Mouse (Mus musculus): ENCODE results near the gene Acacb. TPM values are rescaled to one million over a fixed set of nuclear protein-coding genes. Genes with fewer than 3 reads are reported as not detected.
A peak's percentile ranks its signal among the peaks of the same experiment; 100 is the strongest.

The Acacb gene
- polyA plus RNA-seq, 1 experiment from 2014 or later = 0.96 TPM

GRCm38 (mm10) chr5:114138277-114139164, 7.8 kb upstream of the Acacb start:
- Histone ChIP-seq H3K4me1 (peaks cover 38% of the 10 kb centered on the region), H3K36me3 (ENCODE audit: poor library complexity, severe bottlenecking) (peaks cover 40% of the 10 kb centered on the region), H3K9ac (no peak overlapping the region), H3K27me3 (no peaks in the 10 kb centered on the region), H3K27ac (peak overlapping the region; percentile 87), H3K4me3 (no peak overlapping the region), H3K4me2 (peak overlapping the region; percentile 17), H3K9me3 (replicated peaks) (no peaks in the 10 kb centered on the region)
- ATAC-seq = peak; percentile 43; the same call in 1 of the 2 replicates
- 66% methylated on average over 21 of the region's 21 CpGs for WGBS

DNA sequence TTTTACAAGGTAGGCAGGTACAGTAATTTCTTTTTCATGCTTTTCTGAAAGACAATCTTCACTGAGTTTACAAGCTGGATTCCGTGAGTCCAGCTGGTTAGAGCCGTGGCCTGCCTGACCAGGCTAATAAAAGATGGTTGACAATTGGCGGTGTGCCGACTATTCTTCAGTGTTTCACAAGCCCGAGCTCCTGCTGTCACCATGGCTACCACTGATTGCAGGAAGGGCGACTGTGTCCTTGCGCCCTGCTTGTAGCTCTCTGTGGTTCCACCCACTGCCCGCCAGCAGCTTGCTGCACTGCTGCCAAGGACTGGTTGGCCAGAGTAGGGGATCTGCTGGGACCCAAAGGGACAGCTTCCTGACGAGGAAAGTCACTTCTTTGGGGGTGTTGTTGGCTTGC, 7.2 kb upstream of the Acacb start:
- WGBS = 15% methylated on average over 9 of the region's 9 CpGs
- peak overlapping the region; percentile 17 for H3K4me2 ChIP-seq

DNA sequence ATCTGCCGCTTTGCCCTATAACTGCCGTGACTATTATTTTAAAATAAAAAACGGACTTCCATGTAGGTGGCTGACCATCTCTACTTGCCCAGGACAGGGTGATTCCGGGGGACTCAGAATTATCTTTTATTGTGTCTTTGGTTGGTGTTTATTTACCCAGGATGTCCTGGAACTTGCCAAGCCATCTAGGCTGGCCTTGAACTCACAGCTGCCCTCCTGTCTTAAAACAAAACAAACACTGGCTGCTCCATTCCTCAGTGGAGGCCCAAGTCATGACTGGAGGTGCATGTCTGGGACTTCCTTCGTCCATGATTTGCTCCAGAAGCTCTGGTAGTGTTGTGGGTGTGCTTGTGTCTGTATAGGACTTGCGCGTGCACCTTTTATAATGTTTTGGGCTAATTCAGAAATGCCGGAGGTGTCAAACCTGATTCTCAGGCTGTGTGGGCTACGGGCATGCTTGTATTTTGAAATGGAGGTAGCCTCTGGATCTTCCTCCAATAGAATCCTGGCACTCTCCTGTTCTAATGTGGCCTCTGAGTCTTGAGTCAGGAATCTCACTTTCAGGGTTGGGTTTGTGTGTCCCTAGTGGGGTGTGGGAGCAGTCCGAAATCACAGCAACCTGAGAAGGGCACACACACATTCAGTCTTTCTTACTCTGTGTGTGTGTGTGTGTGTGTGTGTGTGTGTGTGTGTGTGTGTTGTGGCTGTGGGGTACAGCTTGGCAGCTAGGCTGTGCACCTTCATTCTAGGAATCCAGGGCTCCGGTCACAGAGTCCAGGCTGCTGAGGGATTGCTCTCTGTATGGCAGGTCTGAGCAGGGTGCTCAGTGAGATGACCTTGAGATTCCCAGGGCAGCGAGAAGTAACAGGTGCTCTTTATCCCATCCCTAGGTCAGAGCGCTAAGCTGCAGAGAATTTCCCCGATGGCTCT, 973 bp downstream of the Acacb start:
- Histone ChIP-seq H3K27me3 (no peaks in the 10 kb centered on the region), H3K4me3 (no peak overlapping the region), H3K9me3 (replicated peaks) (no peaks in the 10 kb centered on the region), H3K4me1 (no peaks in the 10 kb centered on the region), H3K9ac (no peak overlapping the region), H3K4me2 (no peak overlapping the region), H3K27ac (no peak overlapping the region), H3K36me3 (ENCODE audit: poor library complexity, severe bottlenecking) (no peaks in the 10 kb centered on the region)
- no peak for ATAC-seq
- WGBS = 86% methylated on average over 14 of the region's 14 CpGs

More for the DNA sequence above, 7.2 kb upstream of the Acacb start:
- H3K9ac ChIP-seq = no peak overlapping the region
- no peaks in the 10 kb centered on the region for H3K27me3 ChIP-seq
- no peaks in the 10 kb centered on the region for H3K9me3 ChIP-seq (replicated peaks)
- peaks cover 37% of the 10 kb centered on the region for H3K36me3 ChIP-seq (ENCODE audit: poor library complexity, severe bottlenecking)
- peak overlapping the region; percentile 87 for H3K27ac ChIP-seq
- H3K4me1 ChIP-seq = peaks cover 32% of the 10 kb centered on the region
- peak; percentile 84 for ATAC-seq
- no peak overlapping the region for H3K4me3 ChIP-seq

- ATAC-seq = no peak
- H3K27me3 ChIP-seq = 0 out of 2 replicates have a peak, but pooled peaks cover 4% of the 10 kb centered on the region
- no peaks in the 10 kb centered on the region for H3K36me3 ChIP-seq (ENCODE audit: poor library complexity, severe bottlenecking)
- WGBS = 88% methylated on average over 12 of the region's 12 CpGs
- H3K9ac ChIP-seq = no peak overlapping the region
- H3K4me1 ChIP-seq = no peaks in the 10 kb centered on the region
- no peak overlapping the region for H3K4me2 ChIP-seq
- no peaks in the 10 kb centered on the region for H3K9me3 ChIP-seq (replicated peaks)
- H3K4me3 ChIP-seq = no peak overlapping the region
- no peak overlapping the region for H3K27ac ChIP-seq
Observed at GRCm38 (mm10) chr5:114152359-114153092, 6.2 kb downstream of the Acacb start.

DNA sequence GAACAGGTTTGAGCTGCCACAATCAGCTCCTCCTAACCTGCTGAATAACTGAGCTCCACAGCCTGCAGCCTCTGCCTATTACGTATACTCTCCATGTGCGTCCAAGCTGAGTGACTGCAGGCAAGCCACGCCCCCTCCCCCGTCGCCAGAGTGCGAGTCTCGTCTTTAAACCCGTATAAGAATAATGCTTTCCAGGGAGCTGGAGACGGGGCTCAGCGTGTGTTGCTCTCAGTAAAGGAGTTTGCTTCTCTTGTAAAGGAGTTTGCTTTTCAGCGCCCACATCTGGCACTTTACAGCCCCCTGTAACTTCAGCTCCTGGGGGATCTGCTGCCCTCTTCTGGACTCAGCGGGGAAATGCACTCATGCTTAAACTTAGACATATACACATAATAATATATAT, 7.2 kb downstream of the Acacb start:
- Histone ChIP-seq H3K4me1 (no peaks in the 10 kb centered on the region), H3K27ac (no peak overlapping the region), H3K4me2 (peak overlapping the region; percentile 41), H3K27me3 (0 out of 2 replicates have a peak, but pooled peaks cover 4% of the 10 kb centered on the region), H3K9me3 (replicated peaks) (no peaks in the 10 kb centered on the region), H3K9ac (no peak overlapping the region), H3K36me3 (ENCODE audit: poor library complexity, severe bottlenecking) (no peaks in the 10 kb centered on the region), H3K4me3 (peak overlapping the region; percentile 27)
- 0 out of 2 replicates have a peak, but pooled peaks have one; percentile 51 for ATAC-seq
- 2% methylated on average over 12 of the region's 12 CpGs for WGBS

DNA sequence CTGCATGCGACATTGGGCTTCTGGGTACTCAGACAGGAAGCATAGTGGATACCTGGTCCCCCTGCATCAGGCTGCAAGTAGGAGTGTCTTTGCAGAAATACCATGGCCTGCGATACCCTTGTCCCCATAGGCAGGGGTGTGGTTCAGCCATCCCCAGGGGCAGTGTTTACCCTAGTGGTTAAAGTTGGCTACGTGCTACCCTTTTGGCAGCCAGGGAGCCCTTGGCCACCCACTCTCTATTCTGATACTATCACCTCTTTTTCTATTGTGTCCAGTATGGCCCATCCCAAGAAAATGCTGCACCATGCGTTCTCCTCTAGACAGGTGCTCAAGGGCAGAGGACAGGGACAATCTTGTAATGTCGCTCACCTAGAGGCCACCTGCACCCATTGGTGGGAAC, 8.4 kb downstream of the Acacb start:
- Histone ChIP-seq H3K27ac (no peak overlapping the region), H3K9me3 (replicated peaks) (no peaks in the 10 kb centered on the region), H3K4me3 (no peak overlapping the region), H3K9ac (no peak overlapping the region), H3K4me2 (no peak overlapping the region), H3K27me3 (0 out of 2 replicates have a peak, but pooled peaks cover 4% of the 10 kb centered on the region), H3K36me3 (ENCODE audit: poor library complexity, severe bottlenecking) (no peaks in the 10 kb centered on the region), H3K4me1 (no peaks in the 10 kb centered on the region)
- 81% methylated on average over 5 of the region's 5 CpGs for WGBS
- ATAC-seq = no peak

GRCm38 (mm10) chr5:114155168-114155933, 9.0 kb downstream of the Acacb start:
- Histone ChIP-seq H3K4me1 (no peaks in the 10 kb centered on the region), H3K4me3 (no peak overlapping the region), H3K9ac (no peak overlapping the region), H3K36me3 (ENCODE audit: poor library complexity, severe bottlenecking) (no peaks in the 10 kb centered on the region), H3K9me3 (replicated peaks) (no peaks in the 10 kb centered on the region), H3K4me2 (no peak overlapping the region), H3K27me3 (0 out of 2 replicates have a peak, but pooled peaks cover 4% of the 10 kb centered on the region), H3K27ac (no peak overlapping the region)
- WGBS = 64% methylated on average over 9 of the region's 9 CpGs
- ATAC-seq = no peak

DNA sequence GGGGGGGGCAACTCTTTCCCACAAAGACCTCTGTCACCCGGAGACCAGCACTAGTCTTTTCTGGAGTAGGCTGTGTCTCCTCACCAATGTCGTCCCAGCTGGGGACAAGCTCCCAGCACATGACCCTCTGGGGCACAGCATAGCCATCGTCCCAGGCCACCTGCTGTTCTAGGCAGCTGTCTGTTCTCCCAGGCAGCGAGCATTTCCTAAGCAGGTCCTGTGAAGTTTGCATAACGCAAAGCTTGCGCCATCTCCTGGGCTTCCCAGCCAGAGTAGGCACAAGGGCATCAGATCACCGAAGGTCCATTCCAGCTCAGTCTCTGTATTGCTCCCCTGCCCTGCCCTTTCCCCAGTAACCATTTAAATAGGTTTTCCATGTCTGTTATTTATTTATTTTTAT, 10.9 kb downstream of the Acacb start:
- 55% methylated on average over 7 of the region's 7 CpGs for WGBS

DNA sequence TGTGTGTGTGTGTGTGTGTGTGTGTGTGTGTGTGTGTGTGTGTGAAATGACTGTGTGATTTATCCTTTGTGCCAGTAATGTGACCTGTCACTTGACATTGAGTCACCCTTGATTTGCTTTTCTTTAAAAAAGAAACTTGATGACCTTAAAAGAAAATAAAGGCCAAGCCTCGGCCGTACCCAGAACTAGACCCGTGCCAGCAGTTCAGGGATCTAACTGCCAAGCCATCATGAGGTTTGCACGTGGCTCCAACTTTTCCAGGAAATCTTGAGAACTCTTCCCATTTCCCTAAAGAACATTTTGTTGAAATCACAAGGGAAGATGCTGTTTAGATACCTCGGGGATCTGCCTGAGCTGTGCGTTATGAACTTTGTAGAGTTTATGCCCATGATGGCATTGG, 15.1 kb downstream of the Acacb start:
- no peaks in the 10 kb centered on the region for H3K4me1 ChIP-seq
- no peaks in the 10 kb centered on the region for H3K36me3 ChIP-seq (ENCODE audit: poor library complexity, severe bottlenecking)
- no peak overlapping the region for H3K9ac ChIP-seq
- WGBS = 87% methylated on average over 6 of the region's 6 CpGs
- H3K27ac ChIP-seq = no peak overlapping the region
- ATAC-seq = no peak
- no peaks in the 10 kb centered on the region for H3K27me3 ChIP-seq
- H3K4me3 ChIP-seq = no peak overlapping the region
- H3K9me3 ChIP-seq (replicated peaks) = no peaks in the 10 kb centered on the region
- no peak overlapping the region for H3K4me2 ChIP-seq

More for the DNA sequence above, 10.9 kb downstream of the Acacb start:
- no peak for ATAC-seq
- Histone ChIP-seq H3K27ac (no peak overlapping the region), H3K4me2 (no peak overlapping the region), H3K9ac (no peak overlapping the region), H3K4me3 (no peak overlapping the region), H3K9me3 (replicated peaks) (no peaks in the 10 kb centered on the region), H3K27me3 (0 out of 2 replicates have a peak, but pooled peaks cover 4% of the 10 kb centered on the region), H3K4me1 (no peaks in the 10 kb centered on the region), H3K36me3 (ENCODE audit: poor library complexity, severe bottlenecking) (no peaks in the 10 kb centered on the region)

- 63% methylated on average over 12 of the region's 12 CpGs for WGBS
- Histone ChIP-seq H3K4me2 (no peak overlapping the region), H3K27me3 (no peaks in the 10 kb centered on the region), H3K36me3 (ENCODE audit: poor library complexity, severe bottlenecking) (no peaks in the 10 kb centered on the region), H3K4me1 (no peaks in the 10 kb centered on the region), H3K9me3 (replicated peaks) (no peaks in the 10 kb centered on the region), H3K27ac (no peak overlapping the region), H3K4me3 (no peak overlapping the region), H3K9ac (no peak overlapping the region)
- ATAC-seq = no peak
Observed at GRCm38 (mm10) chr5:114162106-114162815, 15.9 kb downstream of the Acacb start.

Measured in forebrain, embryonic 13.5 days (tissue).